Mouse (Mus musculus): Measurements from ENCODE around the gene Nefh.
A peak's percentile ranks its signal among the peaks of the same experiment; 100 is the strongest.

Nefh gene

DNA sequence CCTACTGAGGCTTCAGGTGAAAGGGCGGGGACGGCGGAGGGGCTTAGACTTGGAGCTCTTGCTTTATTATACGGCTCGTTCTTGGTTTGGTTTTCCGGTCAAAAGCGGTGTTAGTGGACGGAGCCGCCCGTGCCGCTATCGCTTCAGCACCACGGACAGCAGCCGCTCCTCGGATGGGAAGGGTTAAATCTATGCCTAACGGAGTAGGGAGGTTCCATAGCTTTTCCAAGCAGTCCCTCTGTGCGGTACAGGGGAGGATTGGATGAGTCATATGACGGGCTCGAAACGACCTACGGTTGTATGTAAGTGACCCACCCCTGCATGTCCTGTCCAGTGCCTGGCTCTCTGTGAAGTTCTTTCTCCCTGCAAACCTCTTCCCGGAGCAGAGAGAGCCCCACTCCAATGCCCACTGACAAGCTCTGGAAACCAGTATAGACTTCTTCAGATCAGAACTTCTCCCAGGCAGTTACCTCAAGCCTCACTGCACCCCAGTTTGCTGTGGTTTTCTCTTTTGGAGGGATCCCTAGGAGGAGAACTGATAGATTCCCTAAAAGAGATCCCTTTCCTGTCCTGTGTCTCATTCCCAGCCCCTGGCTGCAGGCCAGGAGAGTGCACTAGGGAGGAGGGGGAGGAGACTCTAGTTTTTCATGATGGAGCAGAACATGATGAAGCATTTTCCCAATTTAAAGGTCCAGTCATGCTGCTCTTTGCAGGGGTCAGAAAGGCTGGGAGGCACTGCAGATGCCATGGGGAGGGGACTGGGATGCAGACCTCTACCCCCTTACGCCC lies 1.6 kb upstream of the Nefh start:
- peak in 1 of 2 experiments; percentile 33 for DNase-seq

DNA sequence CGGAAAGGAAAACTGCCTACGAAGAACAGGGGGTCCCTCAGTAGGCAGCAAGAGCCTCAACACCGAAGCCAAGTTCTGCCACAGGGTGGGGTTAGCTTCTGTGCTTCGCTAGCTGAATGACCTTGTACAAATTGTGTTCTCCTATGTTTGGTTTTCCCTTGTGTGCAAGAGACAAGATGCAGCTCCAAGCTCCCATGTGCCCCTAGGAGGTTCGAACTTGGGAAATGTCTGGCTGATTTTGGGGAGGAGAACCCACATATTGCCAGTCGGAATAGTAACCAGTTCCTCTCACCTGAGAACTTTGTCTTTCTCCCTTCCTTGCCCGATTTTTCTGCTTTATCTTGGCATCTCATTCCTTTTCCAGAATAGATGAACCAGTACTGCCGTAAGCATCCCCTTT lies 928 bp upstream of the Nefh start:
- no peak for DNase-seq

- DNase-seq, result peak; percentile 51 to 67
These were observed 684 bp downstream of the Nefh start for GRCm38 (mm10) chr11:4946947-4947812.

GRCm38 (mm10) chr11:4946530-4946929 lies 1.3 kb downstream of the Nefh start:
- DNase-seq, result no peak

- DNase-seq, result no peak
These were observed 11.6 kb downstream of the Nefh start for GRCm38 (mm10) chr11:4936243-4936642.

DNA sequence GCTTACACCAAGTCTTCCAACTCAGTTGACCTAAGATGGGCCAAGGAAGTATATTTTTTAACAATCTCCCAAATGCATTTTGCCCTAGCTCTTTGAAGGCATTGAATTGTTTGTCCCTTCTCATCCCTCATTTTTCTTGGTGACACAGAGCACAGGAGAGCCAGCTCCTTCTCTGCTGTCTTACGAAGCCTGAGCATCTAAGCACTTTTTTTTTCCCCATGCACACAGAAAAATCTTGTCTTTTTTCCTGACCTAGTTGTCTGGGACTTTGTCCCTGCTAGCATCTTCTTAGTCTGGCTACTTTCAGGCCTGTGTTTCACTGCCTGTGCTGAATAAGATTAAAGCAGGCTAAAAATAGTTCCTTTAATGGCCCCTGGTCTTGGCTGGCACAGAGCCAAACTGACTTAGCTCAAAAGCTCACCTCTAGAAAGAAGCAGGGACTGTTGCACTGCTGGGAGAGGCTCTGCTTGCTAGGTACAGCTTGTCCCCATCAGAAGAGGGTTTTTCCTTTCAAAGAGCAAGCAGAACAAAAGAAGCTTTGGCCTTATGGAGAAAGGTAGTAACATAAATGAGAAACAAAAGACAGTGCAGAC lies 16.8 kb downstream of the Nefh start:
- peak; percentile 23 to 56 for DNase-seq

- DNase-seq, result no peak
These were observed 20.6 kb downstream of the Nefh start for GRCm38 (mm10) chr11:4927224-4927623.

GRCm38 (mm10) chr11:4921751-4922150 lies 26.1 kb downstream of the Nefh start:
- DNase-seq, result peak; percentile 28 to 45

GRCm38 (mm10) chr11:4921281-4921680 lies 26.6 kb downstream of the Nefh start:
- DNase-seq, result peak; percentile 27 to 45

DNA sequence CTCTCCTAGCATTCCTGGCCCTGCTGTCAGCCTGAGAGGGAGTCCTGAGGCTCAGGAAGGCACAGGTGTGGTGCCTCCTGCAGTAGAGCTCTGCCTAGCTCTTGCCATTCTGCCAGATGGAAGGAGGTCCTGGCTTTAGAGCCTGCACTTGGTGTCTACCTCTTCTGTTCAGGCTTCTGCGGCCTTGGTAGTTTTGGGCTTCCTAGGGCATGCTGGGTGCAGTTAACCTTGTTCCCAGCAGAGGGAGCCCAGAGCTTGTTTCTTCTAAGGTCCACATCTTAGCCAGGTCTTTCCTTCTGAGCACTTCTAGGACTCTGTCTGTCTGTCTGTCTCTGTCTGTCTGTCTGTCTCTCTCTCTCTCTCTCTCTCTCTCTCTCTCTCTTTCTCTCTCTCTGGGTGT lies 31.8 kb downstream of the Nefh start:
- DNase-seq, result peak; percentile 67 to 80

DNA sequence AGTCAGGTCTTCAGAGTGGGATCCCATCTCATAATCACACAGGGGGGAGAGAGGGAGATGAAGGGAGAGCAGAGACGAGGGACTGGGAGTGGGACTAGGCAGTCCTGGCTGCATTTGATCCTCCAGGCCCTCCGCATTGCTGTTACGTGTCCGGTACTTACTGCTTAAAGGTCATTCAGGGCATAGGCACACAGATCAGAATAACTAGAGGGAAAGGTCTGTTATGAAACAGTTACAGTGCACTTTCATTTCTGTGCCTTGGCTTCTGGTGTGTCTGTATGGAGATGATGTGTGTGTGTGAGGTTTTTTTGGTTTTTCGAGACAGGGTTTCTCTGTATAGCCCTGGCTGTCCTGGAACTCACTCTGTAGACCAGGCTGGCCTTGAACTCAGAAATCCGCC lies 41.6 kb downstream of the Nefh start:
- no peak for DNase-seq

DNA sequence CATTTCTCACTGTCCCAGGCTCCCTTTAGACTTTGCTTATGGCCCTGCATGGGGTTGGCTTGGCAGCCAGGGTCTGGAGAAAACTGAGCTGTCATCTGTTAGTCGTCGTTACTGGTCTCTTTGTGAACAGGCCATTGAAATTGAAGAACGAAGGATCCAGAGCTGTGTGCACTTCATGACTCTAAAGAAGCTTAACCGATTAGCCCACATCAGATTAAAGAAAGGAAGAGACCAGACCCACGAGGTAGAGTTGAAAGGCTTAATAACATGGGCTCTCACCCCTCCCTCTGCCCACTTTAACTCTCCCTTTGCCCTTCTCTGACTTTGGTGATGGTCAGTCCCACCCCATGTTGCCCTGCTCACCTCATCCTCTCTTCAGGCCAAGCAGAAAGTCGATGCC lies 45.9 kb downstream of the Nefh start:
- no peak for DNase-seq

- peak in 1 of 2 experiments; percentile 37 for DNase-seq
These were observed 47.4 kb downstream of the Nefh start for GRCm38 (mm10) chr11:4900437-4900836.

GRCm38 (mm10) chr11:4894848-4895816 lies 52.7 kb downstream of the Nefh start, which contains the start of gene Thoc5:
Gene Thoc5 (plus strand): TSS chr11:4895320.
- peak; percentile 84 to 88 for DNase-seq

Data from cerebellum, postnatal 25 days (tissue).